Mouse (Mus musculus) lung, adult 2 months (tissue): Measurements from ENCODE around the gene Map3k4.

Experiments
- CTCF ChIP-seq: fragments of 200-500 bp; IDR thresholded peaks from 2 replicates; pipeline ENCODE4 v1.5.1; 2011; ENCODE audit warnings: mild to moderate bottlenecking, low read length, control low read depth; ENCODE audit not compliant: insufficient read depth
- POLR2A ChIP-seq: fragments of 200-500 bp; IDR thresholded peaks from 2 replicates; pipeline ENCODE4 v1.6.1; 2011; ENCODE audit warnings: low read depth, mild to moderate bottlenecking, control low read depth, low read length, borderline replicate concordance; ENCODE audit errors: extremely low read depth

DNA sequence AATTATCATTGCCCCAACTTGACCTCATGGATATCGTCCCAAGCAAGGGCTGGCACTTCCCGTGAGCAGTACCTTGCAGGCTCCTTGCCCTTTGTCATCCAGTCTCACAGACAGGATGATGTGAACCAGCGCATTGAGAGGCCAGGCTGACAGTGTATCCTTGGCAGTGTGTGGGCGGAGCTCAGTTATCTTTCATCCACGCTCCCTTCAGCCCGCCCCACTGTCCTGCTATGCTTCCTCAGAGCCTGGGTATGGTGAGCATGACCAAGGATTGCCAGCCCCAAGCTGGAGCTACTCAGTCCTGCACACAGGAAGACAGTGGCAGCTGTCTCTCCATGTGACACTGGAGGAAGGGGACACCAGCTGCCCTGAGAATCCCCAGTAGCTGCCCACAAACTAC is 102.4 kb downstream of the Map3k4 start:
- no peak for TF ChIP-seq CTCF
- TF ChIP-seq POLR2A = no peak
